In genomic region chr16:9992773-9993221, GRCm38 (mm10) we compare ENCODE assay signal across 9 mouse cellular contexts. TPM values are rescaled to one million over a fixed set of nuclear protein-coding genes. Genes with fewer than 3 reads are reported as not detected.
DNase-seq lines count a peak whose midpoint lies in the region; ATAC-seq and TF ChIP-seq lines count a peak whose summit lies in the region.
"Had no signal": no experiment of that assay in that cellular context is flagged by ENCODE, and none has a peak within 500 bp of the region (broad histone marks: within the 10 kb centered on the region; RNA-seq: fewer than 3 reads in every experiment).

No protein-coding gene starts in this region.

- H3K9ac ChIP-seq in heart, embryonic 12.5 days = no peak overlapping the region
- no peak overlapping the region for H3K9ac ChIP-seq in liver, embryonic 11.5 days (ENCODE audit: low read depth, low read length)

- peak overlapping the region; percentile 77 for H3K4me2 ChIP-seq in heart, embryonic 12.5 days
- peak overlapping the region; percentile 63 for H3K4me2 ChIP-seq in liver, embryonic 11.5 days

- no peaks in the 10 kb centered on the region for H3K9me3 ChIP-seq in heart, embryonic 12.5 days (replicated peaks)
- no peaks in the 10 kb centered on the region for H3K9me3 ChIP-seq in forebrain, embryonic 10.5 days
- H3K9me3 ChIP-seq in liver, embryonic 11.5 days (ENCODE audit: control insufficient read depth, low read length) = no peaks in the 10 kb centered on the region

- H3K36me3 ChIP-seq in heart, embryonic 12.5 days = no peaks in the 10 kb centered on the region
- H3K36me3 ChIP-seq in forebrain, embryonic 10.5 days (replicated peaks) = no peaks in the 10 kb centered on the region
- no peaks in the 10 kb centered on the region for H3K36me3 ChIP-seq in liver, embryonic 11.5 days (ENCODE audit: control insufficient read depth, insufficient read depth, low read length)
- H3K36me3 ChIP-seq: G1E had no signal

- DNase-seq in heart, adult 8-10 months (ENCODE audit: low spot score) = no peak
- DNase-seq in R1 (ENCODE audit: low read depth, low spot score) = peak; percentile 87
- DNase-seq in forebrain, embryonic 10.5 days (ENCODE audit: extremely low spot score, low spot score) = peak; percentile 28
- DNase-seq in liver, embryonic 11.5 days (ENCODE audit: low spot score) = no peak
- DNase-seq in thymus, postnatal 0 days (ENCODE audit: low spot score) = no peak
- no peak for DNase-seq in gastrocnemius, adult 2 months
- DNase-seq in frontal cortex, postnatal 25 days (ENCODE audit: low spot score in 2 of 2) = no peak

- intact Hi-C loops in gastrocnemius, adult 2 months (cut with DNase I) = loop anchor here (2.0 to 10.0 kb wide), 2 partner anchors 988 to 1110 kb away; no protein-coding TSS in a partner anchor

- H3K4me1 ChIP-seq in heart, embryonic 12.5 days (replicated peaks) = peaks cover 33% of the 10 kb centered on the region
- peaks cover 39% of the 10 kb centered on the region for H3K4me1 ChIP-seq in forebrain, embryonic 10.5 days
- H3K4me1 ChIP-seq in liver, embryonic 11.5 days (replicated peaks; ENCODE audit: control insufficient read depth, insufficient read depth, low read length) = no peaks in the 10 kb centered on the region

- no peak overlapping the region for H3K27ac ChIP-seq in heart, embryonic 12.5 days (ENCODE audit: poor library complexity, severe bottlenecking)
- no peak overlapping the region for H3K27ac ChIP-seq in forebrain, embryonic 10.5 days
- H3K27ac ChIP-seq in liver, embryonic 11.5 days (ENCODE audit: low read depth, low read length) = no peak overlapping the region
- no peak overlapping the region for H3K27ac ChIP-seq in gastrocnemius, adult 2 months

- H3K27me3 ChIP-seq in heart, embryonic 12.5 days (replicated peaks) = peaks cover 85% of the 10 kb centered on the region
- peaks cover 74% of the 10 kb centered on the region for H3K27me3 ChIP-seq in forebrain, embryonic 10.5 days (ENCODE audit: poor library complexity, severe bottlenecking)
- peaks cover 54% of the 10 kb centered on the region for H3K27me3 ChIP-seq in liver, embryonic 11.5 days (replicated peaks; ENCODE audit: control insufficient read depth, insufficient read depth, low read length)

- WGBS in heart, embryonic 12.5 days = 2% methylated on average over 17 of the region's 17 CpGs
- 1% methylated on average over 17 of the region's 17 CpGs for WGBS in forebrain, embryonic 10.5 days
- 3% methylated on average over 17 of the region's 17 CpGs for WGBS in liver, embryonic 11.5 days

- H3K4me3 ChIP-seq in heart, embryonic 12.5 days = peak overlapping the region; percentile 44
- H3K4me3 ChIP-seq in forebrain, embryonic 10.5 days = peak overlapping the region; percentile 60
- H3K4me3 ChIP-seq in liver, embryonic 11.5 days (ENCODE audit: low read depth, low read length) = peak overlapping the region; percentile 23; the same call in 1 of the 2 replicates
- H3K4me3 ChIP-seq in gastrocnemius, adult 2 months = no peak overlapping the region

- TF ChIP-seq CTCF in gastrocnemius, adult 2 months (IDR thresholded peaks at IDR 0.05) = no peak

- 0 out of 2 replicates have a peak, but pooled peaks have one; percentile 3 for ATAC-seq in heart, embryonic 12.5 days (ENCODE audit: insufficient number of reproducible peaks, low FRiP score)
- peak; percentile 43; the same call in 1 of the 2 replicates for ATAC-seq in liver, embryonic 11.5 days (replicated peaks; ENCODE audit: low FRiP score)

RNA-seq across cellular contexts. Expression of gene Grin2a, which starts 2.6 kb away (rescaled TPM):
- polyA plus RNA-seq in heart, embryonic 12.5 days (2016; fragmentation: Nextera tagmentation; extraction: Ambion mirVana) = 0.71 and 0.98 TPM in 2 replicates
- under 1 TPM; 0.19 to 0.66 (median 0.38) TPM for total RNA-seq in heart, adult 8-10 months (2022)
- polyA plus RNA-seq in forebrain, embryonic 10.5 days (2016; fragmentation: Nextera tagmentation; extraction: Ambion mirVana) = 0.19 and 0.36 TPM in 2 replicates
- 0.36 and 0.70 TPM in 2 replicates for polyA plus RNA-seq in liver, embryonic 11.5 days (2014; fragmentation: Nextera tagmentation; extraction: Ambion mirVana)
- polyA plus RNA-seq in thymus, postnatal 0 days (2015; fragmentation: Nextera tagmentation; extraction: Ambion mirVana) = not detected in 2 replicates
- under 1 TPM in 1 of 2 experiments, not detected in 1; 0.14 TPM for total RNA-seq in gastrocnemius, adult 2 months (2021)
- polyA plus RNA-seq: G1E had no signal

Comparison
In these comparisons a context has a peak if more than half of its experiments do, and no peak if none do; other contexts are left out.
1. DNase-seq: peak in R1 (single experiment) and forebrain, embryonic 10.5 days (single experiment); none in heart, adult 8-10 months (single experiment), liver, embryonic 11.5 days (single experiment), thymus, postnatal 0 days (single experiment), gastrocnemius, adult 2 months (single experiment) and frontal cortex, postnatal 25 days (0 of 2).